Mouse (Mus musculus) gastrocnemius, postnatal 25 days (tissue): Measurements from ENCODE around the gene Hao2. TPM values are rescaled to one million over a fixed set of nuclear protein-coding genes. Genes with fewer than 3 reads are reported as not detected.

Experiments
- DNase-seq: peaks from one replicate; pipeline ENCODE4 v3.0.0; 2022
- long read RNA-seq, 2 experiments: library from polyadenylated mRNA; stranded (forward); transcript quantifications; one replicate each; pipeline ENCODE4 v2.0.0; 2021
- total RNA-seq, 2 experiments: library from RNA; stranded (reverse); gene quantifications; 1 replicate in 1 of 2; 2 replicates in 1 of 2; pipeline ENCODE4 v1.2.3; 2021

Gene Hao2
- total RNA-seq, result not detected
- long read RNA-seq, experiment 1, result 0 reads
- long read RNA-seq, experiment 2, result 0 reads

GRCm38 (mm10) chr3:98893057-98893772, at the start of gene Hao2:
TSS of gene Hao2 (minus strand) at chr3:98893239.
- DNase-seq, result no peak

- no peak for DNase-seq
These were observed 48.6 kb upstream of the Hao2 start for GRCm38 (mm10) chr3:98941601-98942000.

- DNase-seq, result no peak
These were observed 48.1 kb upstream of the Hao2 start for GRCm38 (mm10) chr3:98941066-98941551.

- DNase-seq, result no peak
These were observed 47.2 kb upstream of the Hao2 start for GRCm38 (mm10) chr3:98940225-98940624.

GRCm38 (mm10) chr3:98936446-98936845, 43.4 kb upstream of the Hao2 start:
- DNase-seq, result no peak

- DNase-seq, result no peak
These were observed 41.6 kb upstream of the Hao2 start for GRCm38 (mm10) chr3:98934601-98935000.

- DNase-seq, result no peak
These were observed 41.0 kb upstream of the Hao2 start for GRCm38 (mm10) chr3:98934041-98934440.

- DNase-seq, result no peak
These were observed 39.4 kb upstream of the Hao2 start for GRCm38 (mm10) chr3:98932421-98932820.

- DNase-seq, result no peak
These were observed 38.8 kb upstream of the Hao2 start for GRCm38 (mm10) chr3:98931836-98932235.

GRCm38 (mm10) chr3:98920417-98920816, 27.4 kb upstream of the Hao2 start:
- no peak for DNase-seq

GRCm38 (mm10) chr3:98917260-98917659, 24.2 kb upstream of the Hao2 start:
- DNase-seq, result no peak

GRCm38 (mm10) chr3:98916856-98917255, 23.8 kb upstream of the Hao2 start:
- no peak for DNase-seq

GRCm38 (mm10) chr3:98915659-98916058, 22.6 kb upstream of the Hao2 start:
- peak; percentile 21 for DNase-seq

- DNase-seq, result no peak
These were observed 20.6 kb upstream of the Hao2 start for GRCm38 (mm10) chr3:98913591-98913990.

GRCm38 (mm10) chr3:98897606-98898005, 4.6 kb upstream of the Hao2 start:
- no peak for DNase-seq

GRCm38 (mm10) chr3:98895071-98895601, 2.1 kb upstream of the Hao2 start:
- DNase-seq, result no peak

GRCm38 (mm10) chr3:98890430-98890829, 2.6 kb downstream of the Hao2 start:
- DNase-seq, result no peak

- DNase-seq, result no peak
These were observed 4.8 kb downstream of the Hao2 start for GRCm38 (mm10) chr3:98888206-98888605.

GRCm38 (mm10) chr3:98880831-98881230, 12.2 kb downstream of the Hao2 start:
- DNase-seq, result no peak

- no peak for DNase-seq
These were observed 12.8 kb downstream of the Hao2 start for GRCm38 (mm10) chr3:98880216-98880615.

GRCm38 (mm10) chr3:98868219-98868618, 24.8 kb downstream of the Hao2 start:
- DNase-seq, result no peak

GRCm38 (mm10) chr3:98862800-98863199, 30.2 kb downstream of the Hao2 start:
- no peak for DNase-seq

- DNase-seq, result no peak
These were observed 33.5 kb downstream of the Hao2 start, which contains the start of gene Hsd3b1 for GRCm38 (mm10) chr3:98859576-98859975. TSS of gene Hsd3b1 (minus strand) at chr3:98859794.

- DNase-seq, result no peak
These were observed 35.0 kb downstream of the Hao2 start for GRCm38 (mm10) chr3:98858051-98858450.
